Mouse (Mus musculus) urinary bladder, postnatal 36 days (tissue): ENCODE data around the gene Neurl2.

Experiments
- DNase-seq, 2 experiments: peaks; one replicate each; pipeline ENCODE4 v3.0.0; 2022; ENCODE audit warnings: low spot score in 2 of 2, mixed read lengths in 1 of 2

Neurl2 gene

DNA sequence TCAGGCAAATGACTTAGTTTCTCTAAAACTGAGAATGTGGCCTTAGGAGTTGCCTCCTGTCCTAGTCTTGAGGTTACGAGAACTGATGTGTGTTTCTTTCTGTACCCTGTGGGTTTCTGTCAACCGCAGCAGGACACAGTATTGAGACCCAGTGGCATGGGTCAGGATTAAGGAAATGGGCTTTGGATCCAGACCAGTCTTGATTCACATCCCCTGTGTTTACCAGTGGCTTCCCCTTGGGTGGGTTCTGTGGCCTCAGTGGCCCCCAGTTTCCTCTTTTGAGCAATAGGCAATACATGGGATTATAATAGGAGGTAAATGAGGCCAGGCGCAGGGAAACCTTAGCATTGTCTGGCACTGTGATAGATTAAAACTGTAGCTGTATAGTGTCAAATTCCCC is 46.2 kb downstream of the Neurl2 start:
- no peak for DNase-seq

DNA sequence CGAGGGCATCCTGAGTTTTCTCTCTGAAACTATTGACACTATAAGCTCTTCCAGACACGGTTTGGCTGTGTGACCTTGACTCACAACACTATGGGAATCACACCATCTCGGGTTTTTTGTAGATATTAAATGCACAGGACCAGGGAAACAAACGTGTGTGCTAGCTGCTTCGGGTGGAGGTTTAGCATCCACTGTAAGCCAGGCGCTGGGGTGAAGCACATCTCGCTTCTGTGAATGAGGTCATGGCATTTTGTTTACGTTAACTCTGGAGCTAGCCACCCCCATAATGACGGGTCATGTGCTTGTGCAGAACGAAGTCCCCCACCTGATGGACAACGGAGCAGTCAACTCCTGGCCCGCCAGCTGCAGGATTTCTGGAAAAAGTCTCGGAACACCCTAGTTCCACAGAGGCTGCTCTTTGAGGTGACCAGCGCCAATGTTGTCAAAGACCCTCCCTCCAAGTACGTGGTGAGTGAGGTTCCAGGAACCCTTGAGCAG is 46.8 kb downstream of the Neurl2 start:
- DNase-seq = no peak

DNA sequence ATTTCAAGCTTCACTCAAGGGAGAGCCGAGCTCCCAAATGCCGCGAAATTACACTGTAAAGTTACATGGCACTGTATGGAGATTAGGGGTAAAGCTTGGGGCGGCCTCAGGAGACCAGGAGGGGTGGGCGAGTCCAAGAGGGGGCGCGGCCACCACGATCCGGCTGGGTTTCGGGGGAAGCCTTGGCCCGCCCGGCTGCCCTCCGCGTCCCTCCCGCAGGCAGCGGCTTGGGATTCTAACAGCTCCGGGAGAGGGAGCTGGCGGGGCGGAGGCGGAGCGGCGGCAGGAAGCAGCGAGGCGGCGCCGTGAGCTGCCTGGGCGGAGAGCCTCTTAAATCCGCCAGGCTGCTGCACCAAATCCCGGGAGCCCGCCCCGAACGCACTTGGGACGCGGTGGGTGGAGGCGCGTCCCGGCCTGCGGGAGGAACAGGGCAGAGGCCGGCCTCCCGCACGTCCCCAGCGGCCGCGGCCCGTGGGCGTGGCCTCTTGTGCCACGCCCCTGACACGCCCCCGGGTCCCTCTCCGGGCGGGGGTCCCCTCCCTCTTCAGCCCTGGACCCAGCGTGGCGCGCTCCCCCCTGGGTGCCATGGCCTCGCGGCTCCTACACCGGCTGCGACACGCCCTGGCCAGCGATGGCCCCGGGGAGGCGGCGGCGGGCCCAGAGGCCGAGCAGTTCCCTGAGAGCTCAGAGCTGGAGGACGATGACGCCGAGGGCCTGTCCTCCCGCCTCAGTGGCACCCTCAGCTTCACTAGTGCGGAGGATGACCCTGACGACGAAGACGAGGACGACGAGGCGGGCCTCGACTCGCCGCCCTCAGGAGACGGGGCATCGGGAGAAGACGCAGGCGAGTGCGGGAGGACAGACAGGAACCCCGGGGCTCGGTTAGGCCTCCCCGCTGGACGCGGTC is 47.5 kb downstream of the Neurl2 start, which contains the start of gene Snx21:
Gene Snx21 (plus strand): TSS at position 343 of the 907 bp plus-strand sequence.
- DNase-seq = peak; percentile 83 to 93

DNA sequence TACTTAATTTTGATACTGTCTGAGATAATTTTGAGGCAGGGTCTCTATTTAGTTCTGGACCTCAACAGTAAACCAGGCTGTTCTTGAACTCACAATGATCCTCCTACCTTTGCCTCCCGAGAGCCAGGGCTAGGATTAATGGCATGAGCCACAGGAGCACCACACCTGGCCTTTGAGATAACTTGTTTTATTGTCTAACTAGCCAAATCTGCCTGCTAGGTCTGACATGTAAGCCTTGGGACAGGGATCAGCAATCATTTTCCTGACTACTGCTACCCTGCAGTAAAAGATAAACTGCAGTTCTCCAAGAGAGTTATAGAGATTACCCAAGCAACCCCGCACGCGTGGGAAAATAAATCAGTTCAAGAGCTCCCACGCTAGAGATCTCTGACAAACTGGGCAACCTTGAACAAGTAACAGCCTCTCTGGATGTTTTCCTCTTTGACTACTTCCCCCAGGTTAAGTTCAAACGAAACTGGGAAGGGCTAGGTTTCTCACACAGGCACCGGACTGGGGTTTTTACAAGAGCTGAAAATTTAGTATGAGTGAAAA is 48.3 kb downstream of the Neurl2 start:
- no peak for DNase-seq

DNA sequence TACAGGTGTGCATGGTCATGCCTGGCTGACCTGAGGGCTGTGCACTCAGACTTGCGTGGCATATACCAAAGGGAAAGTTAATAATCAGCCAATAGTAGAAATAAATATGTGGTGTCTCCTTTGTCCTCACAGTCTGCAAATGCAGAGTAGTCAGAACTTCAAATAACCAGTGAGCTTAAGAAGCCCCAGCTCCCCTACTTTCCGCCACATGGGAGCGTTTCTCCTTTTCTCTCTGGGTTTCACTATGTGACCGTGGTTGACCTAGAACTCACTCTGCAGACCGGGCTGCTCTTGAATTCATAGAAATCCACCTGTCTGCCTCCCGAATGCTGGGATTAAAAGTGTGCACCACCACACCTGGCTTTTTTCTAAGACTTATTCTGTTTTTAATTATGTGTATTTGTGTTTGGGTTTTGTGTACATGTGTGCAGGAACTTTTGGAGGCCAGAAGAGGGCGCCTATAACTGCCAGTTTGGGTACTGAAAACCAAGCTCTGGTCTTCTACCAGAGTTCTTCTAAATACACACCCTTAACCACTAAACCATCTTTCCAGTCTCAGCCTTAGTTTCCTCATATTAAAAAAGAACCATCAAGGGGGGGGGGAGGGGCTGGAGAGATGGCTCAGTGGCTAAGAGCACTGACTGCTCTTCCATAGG is 49.2 kb downstream of the Neurl2 start:
- DNase-seq = no peak

DNA sequence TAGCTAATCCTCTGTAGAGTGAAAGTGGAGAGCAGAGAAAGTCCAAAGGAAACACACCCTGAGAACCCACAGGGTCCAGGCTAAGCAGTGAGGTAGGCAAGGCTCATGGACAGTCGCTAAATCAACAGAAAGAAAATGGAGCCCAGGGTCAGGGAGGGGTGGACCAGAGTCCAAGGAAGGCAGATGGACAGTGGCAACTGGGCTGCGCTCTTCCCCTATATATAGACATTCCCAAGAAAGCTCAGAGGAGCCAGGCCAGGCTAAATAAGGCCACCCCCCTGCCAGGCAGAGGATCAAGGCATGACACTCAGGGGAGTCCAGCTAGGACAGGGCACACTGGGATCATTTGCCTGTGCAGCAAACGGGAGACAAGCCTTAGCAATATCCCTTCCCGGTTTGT is 51.4 kb downstream of the Neurl2 start:
- no peak for DNase-seq
